Mouse (Mus musculus) bone marrow, adult 2 months (tissue): ENCODE data around the gene Gtpbp1.

Source experiments
- CTCF ChIP-seq: fragments of 200-500 bp; IDR thresholded peaks from 2 replicates; pipeline ENCODE4 v1.5.1; 2011; ENCODE audit warnings: low read length, control low read depth; ENCODE audit not compliant: control insufficient read depth, insufficient read depth
- POLR2A ChIP-seq: fragments of 200-500 bp; IDR thresholded peaks from 2 replicates; pipeline ENCODE4 v1.6.1; 2011; ENCODE audit warnings: low read depth, mild to moderate bottlenecking, control low read depth, low read length, borderline replicate concordance; ENCODE audit not compliant: control insufficient read depth

- TF ChIP-seq POLR2A (no peak), CTCF (no peak)
These were observed 34.6 kb downstream of the Gtpbp1 start for GRCm38 (mm10) chr15:79725190-79725789.
